Mouse (Mus musculus): ENCODE measurements at regions not wholly inside any gene's neighbourhood (a gene's known extent, or its start where the extent isn't known, plus 50 kb on each side); places are given as distances from the start of the nearest gene placed in this dataset.

DNA sequence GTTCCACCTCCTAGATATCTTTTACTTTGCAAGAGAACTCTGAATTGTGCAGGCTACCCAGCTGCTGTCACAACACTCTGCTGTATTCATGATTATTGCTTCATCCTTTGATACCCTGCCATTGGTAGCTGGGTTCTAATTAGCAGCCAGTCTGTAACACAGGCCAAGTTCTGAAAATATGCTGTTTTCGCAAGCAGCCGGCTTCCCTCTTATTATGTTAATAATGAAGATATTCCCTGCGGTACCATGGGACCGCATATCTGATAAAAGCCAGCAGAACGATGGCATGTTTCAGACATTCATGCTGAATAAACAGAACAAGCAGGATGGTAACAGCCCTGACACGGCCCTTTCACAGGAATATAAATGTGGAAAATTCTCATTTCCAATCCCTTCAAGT is 235.6 kb downstream of the Galc start:
- WGBS = 80% methylated on average over 6 of the region's 6 CpGs
- no peak for ATAC-seq (ENCODE audit: insufficient number of reproducible peaks, insufficient read depth, low FRiP score, low TSS enrichment)
- no peaks in the 10 kb centered on the region for H3K36me3 ChIP-seq
- no peak overlapping the region for H3K27ac ChIP-seq
- H3K9me3 ChIP-seq = no peaks in the 10 kb centered on the region
- H3K4me2 ChIP-seq (replicated peaks) = no peak overlapping the region
- H3K27me3 ChIP-seq = no peaks in the 10 kb centered on the region
- no peaks in the 10 kb centered on the region for H3K4me1 ChIP-seq
- no peak overlapping the region for H3K9ac ChIP-seq
- no peak overlapping the region for H3K4me3 ChIP-seq

DNA sequence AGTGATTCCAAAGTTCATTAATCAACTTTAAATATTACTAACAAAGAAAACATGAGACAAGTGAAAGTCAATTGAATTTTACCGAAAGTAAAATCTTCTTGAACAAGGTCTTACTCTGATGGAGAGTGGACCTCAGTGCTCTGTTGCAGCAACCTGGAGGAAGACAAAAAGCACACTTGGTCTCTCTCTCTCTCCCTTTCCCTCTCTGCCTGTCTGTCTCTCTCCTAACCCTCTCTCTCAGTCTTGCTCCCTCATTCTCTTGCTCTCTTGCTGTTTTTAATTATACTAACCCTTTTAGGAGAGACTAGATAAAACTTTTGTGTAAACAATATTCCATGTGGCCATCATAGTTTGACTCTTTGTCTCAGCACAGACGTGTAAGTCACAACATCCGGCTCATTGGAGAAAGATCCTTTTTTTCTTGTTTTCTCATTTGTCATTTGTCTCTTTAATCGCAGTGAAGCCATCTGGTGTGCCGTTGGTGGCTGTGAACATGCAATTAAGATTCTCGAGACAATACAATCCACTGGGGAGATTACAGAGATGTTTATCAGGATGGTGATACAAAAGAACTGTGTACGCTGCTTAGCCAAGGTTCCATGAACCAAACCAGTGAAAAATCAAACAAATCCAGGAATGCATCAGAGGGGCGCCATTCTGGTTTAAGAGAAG is 244.5 kb downstream of the Galc start:
- H3K9me3 ChIP-seq = no peaks in the 10 kb centered on the region
- no peak overlapping the region for H3K4me3 ChIP-seq
- H3K36me3 ChIP-seq = no peaks in the 10 kb centered on the region
- no peaks in the 10 kb centered on the region for H3K27me3 ChIP-seq
- no peak overlapping the region for H3K27ac ChIP-seq
- H3K4me2 ChIP-seq (replicated peaks) = no peak overlapping the region
- no peaks in the 10 kb centered on the region for H3K4me1 ChIP-seq
- WGBS = 58% methylated on average over 8 of the region's 8 CpGs
- no peak overlapping the region for H3K9ac ChIP-seq
- no peak for ATAC-seq (ENCODE audit: insufficient number of reproducible peaks, insufficient read depth, low FRiP score, low TSS enrichment)

DNA sequence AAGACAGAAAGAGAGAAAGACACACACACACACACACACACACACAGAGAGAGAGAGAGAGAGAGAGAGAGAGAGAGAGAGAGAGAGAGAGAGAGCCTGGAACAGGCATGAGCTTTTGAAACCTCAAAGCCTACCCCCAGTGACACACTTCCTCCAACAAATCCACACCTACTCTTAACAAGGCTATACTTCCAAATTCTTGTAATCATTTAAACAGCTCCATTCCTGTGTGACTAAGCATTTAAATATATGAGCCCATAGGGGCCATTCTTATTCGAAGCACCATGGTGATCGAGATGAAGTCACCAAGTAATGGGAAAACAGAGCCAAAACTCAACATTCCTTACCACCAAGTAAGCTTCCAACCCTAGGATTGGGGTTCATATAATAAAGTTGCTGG is 250.1 kb downstream of the Galc start:
- no peak overlapping the region for H3K4me3 ChIP-seq
- H3K9me3 ChIP-seq = no peaks in the 10 kb centered on the region
- H3K27ac ChIP-seq = no peak overlapping the region
- H3K4me2 ChIP-seq (replicated peaks) = no peak overlapping the region
- H3K9ac ChIP-seq = no peak overlapping the region
- ATAC-seq (ENCODE audit: insufficient number of reproducible peaks, insufficient read depth, low FRiP score, low TSS enrichment) = no peak
- no peaks in the 10 kb centered on the region for H3K36me3 ChIP-seq
- no peaks in the 10 kb centered on the region for H3K27me3 ChIP-seq
- 92% methylated on average over 2 of the region's 2 CpGs for WGBS
- no peaks in the 10 kb centered on the region for H3K4me1 ChIP-seq

DNA sequence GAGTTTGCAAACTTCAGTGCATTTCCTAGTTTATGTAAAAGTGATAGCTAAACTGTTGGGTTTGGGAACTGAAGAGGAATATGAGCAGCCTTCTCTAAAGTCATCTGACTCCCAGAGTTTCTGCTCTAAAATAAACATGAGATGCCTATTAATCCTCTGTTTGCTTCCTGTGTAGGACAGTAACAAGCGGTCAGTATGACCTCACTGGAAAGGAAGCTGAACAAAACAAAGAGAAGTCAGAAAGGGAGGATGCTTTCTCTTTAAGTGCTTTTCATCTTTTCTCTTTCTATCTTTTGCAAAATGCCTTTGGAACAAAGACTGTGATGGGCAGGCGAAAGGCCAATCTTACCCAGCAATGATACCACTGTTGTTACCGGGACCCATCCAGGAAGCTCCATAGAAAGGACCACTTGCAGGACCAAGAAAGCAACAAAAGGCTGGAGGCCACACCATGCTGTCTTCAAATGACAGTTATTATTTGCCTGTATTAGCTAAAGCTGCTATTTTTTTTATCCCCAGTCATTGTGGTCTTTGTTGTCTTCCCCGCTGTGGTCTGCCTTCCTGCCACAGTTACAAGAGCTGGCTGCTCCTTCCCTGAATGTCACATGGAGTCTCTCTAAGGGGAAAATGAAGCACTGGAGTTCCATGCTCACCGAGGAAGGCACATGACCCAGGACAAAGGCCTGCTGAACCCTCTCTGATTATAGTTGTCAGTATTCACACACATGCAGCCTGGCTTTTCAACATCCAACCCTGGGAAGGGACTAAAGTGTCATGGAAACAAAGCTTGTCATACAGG is 253.4 kb downstream of the Galc start:
- no peaks in the 10 kb centered on the region for H3K4me1 ChIP-seq
- no peaks in the 10 kb centered on the region for H3K27me3 ChIP-seq
- H3K9ac ChIP-seq = no peak overlapping the region
- H3K36me3 ChIP-seq = no peaks in the 10 kb centered on the region
- no peak for ATAC-seq (ENCODE audit: insufficient number of reproducible peaks, insufficient read depth, low FRiP score, low TSS enrichment)
- no peak overlapping the region for H3K4me2 ChIP-seq (replicated peaks)
- 73% methylated on average over 5 of the region's 5 CpGs for WGBS
- no peak overlapping the region for H3K4me3 ChIP-seq
- H3K9me3 ChIP-seq = no peaks in the 10 kb centered on the region
- no peak overlapping the region for H3K27ac ChIP-seq

DNA sequence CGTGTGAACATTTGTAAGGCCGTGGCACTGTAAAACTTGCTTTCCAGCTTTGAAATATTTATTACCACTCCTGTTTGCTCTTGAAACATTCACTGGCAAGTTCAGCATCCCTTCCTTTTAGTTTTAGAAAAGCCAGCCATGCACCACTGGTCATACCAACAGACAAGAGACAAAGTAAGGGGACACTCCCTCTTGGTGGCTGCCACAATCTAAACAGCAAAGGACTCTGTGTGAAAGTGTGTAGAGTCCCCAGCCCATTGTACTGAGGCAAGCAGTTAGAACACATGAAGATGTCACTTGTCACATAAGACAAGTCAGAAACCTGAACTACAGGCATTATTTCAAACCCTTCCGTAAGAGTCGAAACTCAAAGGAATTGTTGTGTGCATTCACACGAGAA is 257.0 kb downstream of the Galc start:
- H3K36me3 ChIP-seq = no peaks in the 10 kb centered on the region
- WGBS = 92% methylated on average over 5 of the region's 5 CpGs
- H3K27me3 ChIP-seq = no peaks in the 10 kb centered on the region
- no peaks in the 10 kb centered on the region for H3K4me1 ChIP-seq
- no peak for ATAC-seq (ENCODE audit: insufficient number of reproducible peaks, insufficient read depth, low FRiP score, low TSS enrichment)
- H3K9me3 ChIP-seq = no peaks in the 10 kb centered on the region
- H3K27ac ChIP-seq = no peak overlapping the region
- H3K4me3 ChIP-seq = no peak overlapping the region
- H3K4me2 ChIP-seq (replicated peaks) = no peak overlapping the region
- no peak overlapping the region for H3K9ac ChIP-seq

DNA sequence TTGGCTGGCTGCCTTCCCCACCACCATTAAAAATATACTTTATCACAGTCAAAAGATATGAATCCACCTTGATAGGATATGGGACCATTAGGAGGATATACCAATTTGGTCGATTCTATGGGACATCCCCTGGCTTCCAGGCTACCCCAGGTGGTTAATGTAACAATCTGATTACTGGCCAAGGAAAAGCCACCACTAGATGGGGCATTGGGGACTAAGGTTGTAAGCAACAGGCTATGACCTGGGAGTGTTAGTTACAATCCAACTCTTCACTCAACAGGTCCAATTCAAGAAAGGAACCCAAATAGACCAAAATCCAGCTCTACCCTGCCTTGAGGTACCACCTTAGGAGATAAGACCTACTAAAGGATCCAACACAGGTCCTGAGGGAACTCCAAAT is 264.4 kb downstream of the Galc start:
- Histone ChIP-seq H3K27me3 (no peaks in the 10 kb centered on the region), H3K9ac (no peak overlapping the region), H3K27ac (no peak overlapping the region), H3K4me3 (no peak overlapping the region), H3K9me3 (no peaks in the 10 kb centered on the region), H3K4me1 (no peaks in the 10 kb centered on the region), H3K36me3 (no peaks in the 10 kb centered on the region), H3K4me2 (replicated peaks) (no peak overlapping the region)
- 56% methylated on average over 1 of the region's 1 CpGs for WGBS
- ATAC-seq (ENCODE audit: insufficient number of reproducible peaks, insufficient read depth, low FRiP score, low TSS enrichment) = no peak

DNA sequence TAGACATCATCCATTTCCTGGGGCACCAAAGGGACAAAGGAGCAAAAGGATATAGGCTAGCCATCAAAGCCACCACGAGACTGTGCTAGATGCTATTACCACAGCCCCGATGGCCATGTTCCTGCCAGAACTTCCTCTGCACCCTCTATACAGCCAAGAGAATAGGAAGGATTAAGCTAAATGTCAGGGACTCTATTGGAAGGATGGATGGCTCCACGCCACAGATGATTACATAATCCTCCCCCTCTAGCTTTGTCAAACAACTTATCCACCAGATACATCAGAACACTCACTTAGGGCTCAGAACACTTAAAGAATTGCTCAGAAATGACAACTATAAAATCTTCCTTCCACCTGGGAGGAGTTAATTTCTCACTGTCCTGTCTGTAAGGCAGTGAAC is 265.3 kb downstream of the Galc start:
- no peaks in the 10 kb centered on the region for H3K36me3 ChIP-seq
- no peak overlapping the region for H3K4me2 ChIP-seq (replicated peaks)
- H3K9ac ChIP-seq = no peak overlapping the region
- no peak for ATAC-seq (ENCODE audit: insufficient number of reproducible peaks, insufficient read depth, low FRiP score, low TSS enrichment)
- H3K9me3 ChIP-seq = no peaks in the 10 kb centered on the region
- no peak overlapping the region for H3K4me3 ChIP-seq
- no peak overlapping the region for H3K27ac ChIP-seq
- H3K27me3 ChIP-seq = no peaks in the 10 kb centered on the region
- no peaks in the 10 kb centered on the region for H3K4me1 ChIP-seq
- WGBS = 86% methylated on average over 3 of the region's 3 CpGs

DNA sequence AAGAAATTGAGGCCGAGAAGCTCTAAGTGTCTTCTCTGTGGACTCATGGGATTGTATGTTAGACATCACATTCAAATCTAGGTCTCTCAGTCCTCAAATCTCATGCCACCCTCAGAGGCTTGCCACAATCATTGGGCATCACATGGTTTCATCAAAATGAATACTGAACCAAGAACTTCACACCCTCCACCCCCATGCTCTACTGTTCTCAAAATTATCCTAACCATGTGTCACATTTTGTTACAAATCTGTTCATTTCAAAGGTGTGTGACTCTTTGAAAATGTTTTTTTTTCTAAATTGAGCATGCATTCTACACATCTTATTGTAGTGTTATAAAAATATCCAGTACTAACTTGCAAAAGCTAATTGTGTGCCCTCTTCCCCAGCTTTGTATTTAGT is 275.9 kb downstream of the Galc start:
- H3K4me1 ChIP-seq = no peaks in the 10 kb centered on the region
- H3K4me2 ChIP-seq (replicated peaks) = no peak overlapping the region
- ATAC-seq (ENCODE audit: insufficient number of reproducible peaks, insufficient read depth, low FRiP score, low TSS enrichment) = no peak
- H3K36me3 ChIP-seq = no peaks in the 10 kb centered on the region
- no peaks in the 10 kb centered on the region for H3K9me3 ChIP-seq
- no peak overlapping the region for H3K27ac ChIP-seq
- H3K4me3 ChIP-seq = no peak overlapping the region
- no peak overlapping the region for H3K9ac ChIP-seq
- H3K27me3 ChIP-seq = no peaks in the 10 kb centered on the region
- WGBS = 87% methylated on average over 1 of the region's 1 CpGs

DNA sequence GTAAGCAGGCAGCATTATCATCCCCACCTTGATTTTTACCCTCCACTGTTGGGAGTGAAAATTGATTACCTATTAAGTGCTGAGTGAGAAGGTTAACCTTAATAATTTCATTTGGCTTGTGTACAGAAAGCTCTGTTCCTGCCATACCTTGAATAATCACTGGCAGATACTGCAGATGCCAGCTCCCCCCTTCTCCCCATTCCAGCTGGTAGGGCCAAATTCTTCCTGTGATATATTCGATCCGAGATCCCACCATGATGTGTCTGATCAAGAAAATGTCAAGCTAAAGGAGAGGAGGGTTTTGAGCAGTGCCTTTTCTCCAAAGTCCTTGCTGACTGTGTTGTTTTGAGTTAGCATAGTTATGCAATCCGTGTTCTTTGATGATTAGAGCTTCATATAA is 280.6 kb downstream of the Galc start:
- 70% methylated on average over 3 of the region's 3 CpGs for WGBS
- Histone ChIP-seq H3K36me3 (no peaks in the 10 kb centered on the region), H3K27me3 (no peaks in the 10 kb centered on the region), H3K27ac (no peak overlapping the region), H3K4me2 (replicated peaks) (no peak overlapping the region), H3K4me3 (no peak overlapping the region), H3K4me1 (no peaks in the 10 kb centered on the region), H3K9ac (no peak overlapping the region), H3K9me3 (no peaks in the 10 kb centered on the region)
- no peak for ATAC-seq (ENCODE audit: insufficient number of reproducible peaks, insufficient read depth, low FRiP score, low TSS enrichment)

DNA sequence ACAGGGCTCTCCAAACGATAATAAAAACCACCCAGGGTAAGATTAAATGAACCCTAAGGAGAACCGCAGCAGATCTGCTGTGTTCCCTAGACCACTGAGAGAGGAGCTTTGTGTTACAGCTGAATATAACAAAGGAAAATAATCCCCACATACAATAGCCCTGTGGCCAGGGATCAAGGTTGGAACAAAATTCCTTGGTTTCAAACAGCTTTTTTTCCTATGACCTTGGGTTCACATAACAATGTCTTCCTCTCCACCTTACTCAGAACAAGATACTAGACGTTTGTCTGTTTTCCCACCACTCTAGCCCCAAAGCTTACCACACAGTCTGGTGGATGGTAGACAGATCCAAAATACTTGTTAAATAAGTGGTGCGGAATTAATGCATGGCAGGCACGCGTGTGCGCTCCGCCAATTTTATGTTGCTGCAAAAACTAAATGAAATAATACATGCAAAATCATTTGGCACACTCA is 281.0 kb downstream of the Galc start:
- Histone ChIP-seq H3K4me2 (replicated peaks) (no peak overlapping the region), H3K4me1 (no peaks in the 10 kb centered on the region), H3K9ac (no peak overlapping the region), H3K36me3 (no peaks in the 10 kb centered on the region), H3K4me3 (no peak overlapping the region), H3K27ac (no peak overlapping the region), H3K9me3 (no peaks in the 10 kb centered on the region), H3K27me3 (no peaks in the 10 kb centered on the region)
- ATAC-seq (ENCODE audit: insufficient number of reproducible peaks, insufficient read depth, low FRiP score, low TSS enrichment) = no peak
- WGBS = 69% methylated on average over 8 of the region's 8 CpGs

DNA sequence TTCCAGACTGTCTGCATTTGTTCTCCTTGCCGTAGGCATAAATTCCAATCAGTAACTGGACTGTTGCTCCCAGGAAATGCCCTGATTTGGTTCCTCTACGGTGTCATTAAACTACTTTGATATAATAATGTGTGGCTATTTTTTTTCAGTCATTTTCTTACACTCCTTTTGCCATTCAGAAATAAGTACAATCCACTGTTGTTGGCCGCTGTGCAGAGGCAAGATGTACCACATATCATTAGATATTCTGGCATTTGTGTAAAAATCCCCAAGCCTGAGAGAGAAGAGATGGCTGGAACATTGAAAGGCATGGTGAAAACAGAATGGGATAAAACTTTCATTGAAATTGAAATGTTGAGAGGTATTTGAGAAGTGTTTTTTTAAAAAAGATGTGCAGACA is 281.6 kb downstream of the Galc start:
- no peak overlapping the region for H3K9ac ChIP-seq

DNA sequence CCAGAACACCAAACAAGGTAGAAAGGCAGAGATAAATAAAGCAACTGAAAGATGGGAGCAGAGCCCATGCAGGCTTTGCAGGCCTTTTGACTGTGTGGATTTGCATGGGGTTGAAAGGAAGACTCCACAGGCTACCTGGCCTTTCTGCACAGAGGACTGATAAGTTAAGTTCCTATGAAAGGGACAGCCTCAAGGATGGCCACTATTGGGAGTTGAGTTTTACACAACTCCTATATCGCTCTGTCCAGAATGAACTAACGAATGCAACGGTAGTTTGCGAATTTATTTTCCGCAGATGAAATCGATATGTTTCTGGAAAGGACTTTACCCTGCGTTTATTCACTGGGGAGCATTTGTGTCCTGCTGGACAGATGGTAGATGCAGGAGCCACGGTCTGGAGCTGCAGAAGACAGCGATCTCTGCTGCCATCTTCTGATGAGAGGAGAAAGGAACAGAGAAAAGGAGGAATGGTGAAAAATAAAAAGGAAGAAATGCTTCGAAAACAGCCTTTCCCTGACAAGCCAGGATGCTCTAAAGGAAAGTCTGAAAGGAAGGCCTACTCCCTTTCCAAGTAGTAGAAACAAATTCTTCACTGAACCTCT is 285.2 kb downstream of the Galc start:
- ATAC-seq (ENCODE audit: insufficient number of reproducible peaks, insufficient read depth, low FRiP score, low TSS enrichment) = no peak
- WGBS = 57% methylated on average over 10 of the region's 10 CpGs
- H3K4me3 ChIP-seq = no peak overlapping the region

More for the DNA sequence above, 281.6 kb downstream of the Galc start:
- Histone ChIP-seq H3K27ac (no peak overlapping the region), H3K36me3 (no peaks in the 10 kb centered on the region), H3K27me3 (no peaks in the 10 kb centered on the region), H3K9me3 (no peaks in the 10 kb centered on the region), H3K4me3 (no peak overlapping the region), H3K4me2 (replicated peaks) (no peak overlapping the region), H3K4me1 (no peaks in the 10 kb centered on the region)
- 52% methylated on average over 3 of the region's 3 CpGs for WGBS
- ATAC-seq (ENCODE audit: insufficient number of reproducible peaks, insufficient read depth, low FRiP score, low TSS enrichment) = no peak

More for the DNA sequence above, 285.2 kb downstream of the Galc start:
- no peak overlapping the region for H3K4me2 ChIP-seq (replicated peaks)
- H3K36me3 ChIP-seq = no peaks in the 10 kb centered on the region
- no peaks in the 10 kb centered on the region for H3K27me3 ChIP-seq
- H3K4me1 ChIP-seq = no peaks in the 10 kb centered on the region
- H3K9me3 ChIP-seq = no peaks in the 10 kb centered on the region
- H3K9ac ChIP-seq = no peak overlapping the region
- H3K27ac ChIP-seq = no peak overlapping the region

All from embryonic facial prominence, embryonic 12.5 days (tissue).